In the genomic region with DNA sequence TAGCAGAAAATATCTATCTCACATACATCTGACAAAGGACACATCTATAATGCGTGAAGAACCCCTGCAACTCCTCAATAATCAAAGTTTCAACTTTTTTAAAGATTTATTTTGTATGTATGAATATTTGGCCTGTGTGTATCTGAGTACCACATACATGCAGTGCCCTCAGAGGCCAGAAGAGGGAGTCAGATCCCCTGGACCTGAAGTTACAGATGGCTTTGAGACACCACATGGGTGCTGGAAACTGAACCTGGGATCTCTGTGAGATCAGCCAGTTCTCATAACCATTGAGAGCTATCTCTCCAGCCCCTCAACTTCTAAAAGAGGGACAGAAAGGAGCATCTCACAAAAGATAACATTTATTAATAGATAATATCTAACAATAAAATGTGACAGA, we compare ENCODE assay signal across 21 mouse cellular contexts. TPM values are rescaled to one million over a fixed set of nuclear protein-coding genes. Genes with fewer than 3 reads are reported as not detected.
DNase-seq lines count a peak whose midpoint lies in the region; ATAC-seq and TF ChIP-seq lines count a peak whose summit lies in the region.
"Had no signal": no experiment of that assay in that cellular context is flagged by ENCODE, and none has a peak within 500 bp of the region (broad histone marks: within the 10 kb centered on the region; RNA-seq: fewer than 3 reads in every experiment).

No protein-coding gene starts in this region.

- no peaks in the 10 kb centered on the region for H3K36me3 ChIP-seq in intestine, postnatal 0 days (ENCODE audit: control insufficient read depth, insufficient read depth)
- no peaks in the 10 kb centered on the region for H3K36me3 ChIP-seq in intestine, embryonic 16.5 days (ENCODE audit: control insufficient read depth, insufficient read depth, low read length)
- 0 out of 2 replicates have a peak, but pooled peaks cover 7% of the 10 kb centered on the region for H3K36me3 ChIP-seq in lung, postnatal 0 days (ENCODE audit: insufficient read depth, low read length)
- H3K36me3 ChIP-seq in MEL (ENCODE audit: control insufficient read depth in 1 of 2, insufficient read depth in 2 of 2, low read length in 2 of 2), result peaks cover 0 to 7% of the 10 kb centered on the region in 2 experiments; a peak in 1 of 4 replicates
- peaks cover 4% of the 10 kb centered on the region; the same call in 1 of the 2 replicates for H3K36me3 ChIP-seq in stomach, postnatal 0 days (ENCODE audit: control insufficient read depth, insufficient read depth, low read length)
- H3K36me3 ChIP-seq: liver, embryonic 15.5 days had no signal

- H3K27ac ChIP-seq in intestine, postnatal 0 days (ENCODE audit: low read depth, low read length), result no peak overlapping the region
- H3K27ac ChIP-seq in intestine, embryonic 16.5 days (ENCODE audit: low read length), result no peak overlapping the region
- H3K27ac ChIP-seq in lung, postnatal 0 days (ENCODE audit: low read length), result no peak overlapping the region
- H3K27ac ChIP-seq in MEL (ENCODE audit: control insufficient read depth, low read depth, low read length), result no peak overlapping the region
- no peak overlapping the region for H3K27ac ChIP-seq in stomach, postnatal 0 days (replicated peaks)
- H3K27ac ChIP-seq: embryonic facial prominence, embryonic 15.5 days; forebrain, embryonic 10.5 days; liver, embryonic 15.5 days; neural tube, embryonic 15.5 days had no signal

- TF ChIP-seq RAD21 in MEL (IDR thresholded peaks at IDR 0.05; ENCODE audit: low read depth, low read length), result peak; percentile 48

- WGBS in intestine, postnatal 0 days, result 94% methylated on average over 1 of the region's 1 CpGs
- 95% methylated on average over 1 of the region's 1 CpGs for WGBS in intestine, embryonic 16.5 days
- 98% methylated on average over 1 of the region's 1 CpGs for WGBS in lung, postnatal 0 days
- 91% methylated on average over 1 of the region's 1 CpGs for WGBS in stomach, postnatal 0 days

- no peaks in the 10 kb centered on the region for H3K79me2 ChIP-seq in MEL (ENCODE audit: control insufficient read depth, insufficient read depth, low read length, poor library complexity)

- no peak overlapping the region for H3K9ac ChIP-seq in intestine, postnatal 0 days (ENCODE audit: low read depth, low read length)
- no peak overlapping the region for H3K9ac ChIP-seq in intestine, embryonic 16.5 days (ENCODE audit: low read depth, low read length)
- no peak overlapping the region for H3K9ac ChIP-seq in lung, postnatal 0 days (replicated peaks; ENCODE audit: low read depth)
- no peak overlapping the region for H3K9ac ChIP-seq in MEL (ENCODE audit: control insufficient read depth, low read depth, low read length, poor library complexity, severe bottlenecking)
- no peak overlapping the region for H3K9ac ChIP-seq in stomach, postnatal 0 days (ENCODE audit: low read length)
- H3K9ac ChIP-seq: embryonic facial prominence, embryonic 15.5 days; heart, embryonic 12.5 days; liver, embryonic 15.5 days; neural tube, embryonic 15.5 days had no signal

- no peaks in the 10 kb centered on the region for H3K4me1 ChIP-seq in intestine, postnatal 0 days (replicated peaks; ENCODE audit: control insufficient read depth, insufficient read depth, low read length)
- H3K4me1 ChIP-seq in intestine, embryonic 16.5 days (ENCODE audit: control insufficient read depth, insufficient read depth, low read length), result no peaks in the 10 kb centered on the region
- H3K4me1 ChIP-seq in lung, postnatal 0 days (ENCODE audit: insufficient read depth, low read depth, low read length), result no peaks in the 10 kb centered on the region
- peaks cover 0 to 10% of the 10 kb centered on the region in 2 experiments; a peak in 2 of 4 replicates for H3K4me1 ChIP-seq in MEL (ENCODE audit: control insufficient read depth in 1 of 2, insufficient read depth in 2 of 2, low read length in 2 of 2)
- H3K4me1 ChIP-seq in stomach, postnatal 0 days (replicated peaks; ENCODE audit: control insufficient read depth, insufficient read depth), result no peaks in the 10 kb centered on the region
- H3K4me1 ChIP-seq: embryonic facial prominence, embryonic 15.5 days; forebrain, embryonic 10.5 days; heart, embryonic 12.5 days; liver, embryonic 15.5 days; neural tube, embryonic 15.5 days had no signal

- ATAC-seq in intestine, postnatal 0 days, result no peak
- ATAC-seq in intestine, embryonic 16.5 days, result no peak
- ATAC-seq in lung, postnatal 0 days, result no peak
- ATAC-seq in stomach, postnatal 0 days (ENCODE audit: low FRiP score, low TSS enrichment), result no peak
- ATAC-seq: hindbrain, embryonic 16.5 days had no signal

- H3K27me3 ChIP-seq in intestine, postnatal 0 days (replicated peaks; ENCODE audit: control insufficient read depth, insufficient read depth, low read length), result no peaks in the 10 kb centered on the region
- H3K27me3 ChIP-seq in intestine, embryonic 16.5 days (replicated peaks; ENCODE audit: control insufficient read depth, insufficient read depth, low read length), result no peaks in the 10 kb centered on the region
- H3K27me3 ChIP-seq in lung, postnatal 0 days (replicated peaks; ENCODE audit: insufficient read depth, low read length), result no peaks in the 10 kb centered on the region
- H3K27me3 ChIP-seq in MEL (ENCODE audit: control insufficient read depth in 1 of 2, insufficient read depth in 2 of 2, low read length in 2 of 2), result no peaks in the 10 kb centered on the region
- H3K27me3 ChIP-seq in stomach, postnatal 0 days (ENCODE audit: control insufficient read depth, insufficient read depth, low read length), result no peaks in the 10 kb centered on the region
- H3K27me3 ChIP-seq: embryonic facial prominence, embryonic 15.5 days; heart, embryonic 12.5 days; liver, embryonic 15.5 days; neural tube, embryonic 15.5 days had no signal

- TF ChIP-seq POLR2A in MEL (IDR thresholded peaks at IDR 0.05; ENCODE audit: control insufficient read depth in 1 of 2, insufficient read depth in 1 of 2, low read depth in 1 of 2, low read length in 2 of 2, poor library complexity in 1 of 2), result no peak

- no peak for DNase-seq in lung, postnatal 0 days (ENCODE audit: low spot score)
- no peak for DNase-seq in lung, postnatal 10 days
- peak; percentile 47 for DNase-seq in MEL (ENCODE audit: low read depth, low spot score)
- DNase-seq in stomach, postnatal 0 days (ENCODE audit: low spot score), result no peak
- DNase-seq in gastrocnemius, postnatal 10 days, result no peak
- DNase-seq: cerebellum, postnatal 10 days; embryo, embryonic 11 days; gastrocnemius, postnatal 36 days; kidney, adult 8-10 months; layer of hippocampus, postnatal 36 days; lung, postnatal 4 days had no signal

- H3K4me3 ChIP-seq in intestine, postnatal 0 days (ENCODE audit: low read depth, low read length), result no peak overlapping the region
- H3K4me3 ChIP-seq in intestine, embryonic 16.5 days (ENCODE audit: low read length), result no peak overlapping the region
- H3K4me3 ChIP-seq in lung, postnatal 0 days (ENCODE audit: low read depth, low read length), result no peak overlapping the region
- H3K4me3 ChIP-seq in MEL (ENCODE audit: control insufficient read depth in 1 of 2, insufficient read depth in 1 of 2, low read depth in 2 of 2, low read length in 2 of 2), result no peak overlapping the region
- H3K4me3 ChIP-seq in stomach, postnatal 0 days (ENCODE audit: low read depth, low read length), result no peak overlapping the region
- H3K4me3 ChIP-seq: embryonic facial prominence, embryonic 15.5 days; forebrain, embryonic 10.5 days; heart, embryonic 12.5 days; liver, embryonic 15.5 days; myocyte; neural tube, embryonic 15.5 days had no signal

- no peak overlapping the region for H3K4me2 ChIP-seq in intestine, postnatal 0 days (replicated peaks; ENCODE audit: low read depth)
- no peak overlapping the region for H3K4me2 ChIP-seq in intestine, embryonic 16.5 days (ENCODE audit: low read depth, low read length)
- no peak overlapping the region for H3K4me2 ChIP-seq in lung, postnatal 0 days (replicated peaks; ENCODE audit: low read depth, low read length)
- no peak overlapping the region for H3K4me2 ChIP-seq in stomach, postnatal 0 days (replicated peaks; ENCODE audit: low read depth)
- H3K4me2 ChIP-seq: embryonic facial prominence, embryonic 15.5 days; heart, embryonic 12.5 days; liver, embryonic 15.5 days; midbrain, embryonic 11.5 days; neural tube, embryonic 15.5 days had no signal

- no peak for TF ChIP-seq EP300 in lung, postnatal 0 days (IDR thresholded peaks at IDR 0.05)
- TF ChIP-seq EP300 in MEL (IDR thresholded peaks at IDR 0.05; ENCODE audit: low read depth in 1 of 2, low read length in 2 of 2), result no peak
- TF ChIP-seq EP300 in stomach, postnatal 0 days (optimal IDR thresholded peaks at IDR 0.05), result no peak

- peak; percentile 34; the same call in 1 of the 2 replicates for TF ChIP-seq CTCF in intestine, postnatal 0 days (IDR thresholded peaks at IDR 0.05; ENCODE audit: low read depth)
- peak; percentile 28 for TF ChIP-seq CTCF in lung, postnatal 0 days (IDR thresholded peaks at IDR 0.05)
- peak; percentile 34 to 50 (median 41); a peak in 5 of 6 replicates for TF ChIP-seq CTCF in MEL (IDR thresholded peaks at IDR 0.05 in 2 of 3, conservative IDR thresholded peaks at IDR 0.05 in 1 of 3; ENCODE audit: control insufficient read depth in 1 of 3, insufficient read depth in 1 of 3, low read depth in 2 of 3, low read length in 3 of 3, poor library complexity in 1 of 3, severe bottlenecking in 1 of 3)
- peak; percentile 41 for TF ChIP-seq CTCF in stomach, postnatal 0 days (IDR thresholded peaks at IDR 0.05; ENCODE audit: low read depth)

- H3K9me3 ChIP-seq in intestine, postnatal 0 days (ENCODE audit: control insufficient read depth), result no peaks in the 10 kb centered on the region
- no peaks in the 10 kb centered on the region for H3K9me3 ChIP-seq in intestine, embryonic 16.5 days (ENCODE audit: control insufficient read depth, low read length)
- no peaks in the 10 kb centered on the region for H3K9me3 ChIP-seq in lung, postnatal 0 days (ENCODE audit: low read length)
- no peaks in the 10 kb centered on the region for H3K9me3 ChIP-seq in MEL (replicated peaks; ENCODE audit: insufficient read depth, low read length)
- no peaks in the 10 kb centered on the region for H3K9me3 ChIP-seq in stomach, postnatal 0 days (ENCODE audit: control insufficient read depth, low read length)
- H3K9me3 ChIP-seq: embryonic facial prominence, embryonic 15.5 days; forebrain, embryonic 10.5 days; heart, embryonic 12.5 days; liver, embryonic 15.5 days; neural tube, embryonic 15.5 days had no signal

RNA-seq across cellular contexts. Expression of a gene that starts 36.6 kb away (rescaled TPM):
- 25.2 and 26.8 TPM in 2 replicates for polyA plus RNA-seq in intestine, postnatal 0 days (2015; fragmentation: Nextera tagmentation; extraction: Ambion mirVana)
- polyA plus RNA-seq in intestine, embryonic 16.5 days (2015; fragmentation: Nextera tagmentation; extraction: Ambion mirVana), result 69.4 and 78.5 TPM in 2 replicates
- 37.9 and 41.4 TPM in 2 replicates for polyA plus RNA-seq in lung, postnatal 0 days (2015; fragmentation: Nextera tagmentation; extraction: Ambion mirVana)
- total RNA-seq in MEL (2012; rRNA removed), result 22.8 and 30.6 TPM in 2 replicates
- 10 to 100 TPM in 1 of 2 experiments, not detected in 1; 25.0 TPM for polyA plus RNA-seq in MEL (2012; ENCODE audit: insufficient read depth in 1 of 2, insufficient read length in 2 of 2, low read depth in 1 of 2, low replicate concordance in 2 of 2, missing spikeins in 1 of 2)
- 43.4 and 46.4 TPM in 2 replicates for polyA plus RNA-seq in stomach, postnatal 0 days (2015; fragmentation: Nextera tagmentation; extraction: Ambion mirVana)
- total RNA-seq in gastrocnemius, postnatal 10 days (2021), result 10 to 100 TPM; 13.1 to 18.0 TPM

RNA-seq across cellular contexts. Expression of a gene that starts 45.3 kb away (rescaled TPM):
- 5.7 and 5.9 TPM in 2 replicates for polyA plus RNA-seq in intestine, postnatal 0 days (2015; fragmentation: Nextera tagmentation; extraction: Ambion mirVana)
- 12.7 and 12.8 TPM in 2 replicates for polyA plus RNA-seq in intestine, embryonic 16.5 days (2015; fragmentation: Nextera tagmentation; extraction: Ambion mirVana)
- 13.6 TPM in 2 replicates for polyA plus RNA-seq in lung, postnatal 0 days (2015; fragmentation: Nextera tagmentation; extraction: Ambion mirVana)
- 0.12 and 0.13 TPM in 2 replicates for total RNA-seq in MEL (2012; rRNA removed)
- polyA plus RNA-seq in MEL (2012; ENCODE audit: insufficient read depth in 1 of 2, insufficient read length in 2 of 2, low read depth in 1 of 2, low replicate concordance in 2 of 2, missing spikeins in 1 of 2), result under 1 TPM in 1 of 2 experiments, not detected in 1; 0.60 TPM
- 10.2 and 11.3 TPM in 2 replicates for polyA plus RNA-seq in stomach, postnatal 0 days (2015; fragmentation: Nextera tagmentation; extraction: Ambion mirVana)
- total RNA-seq in gastrocnemius, postnatal 10 days (2021), result 10 to 100 TPM; 13.6 to 15.5 TPM
